Mouse (Mus musculus): Measurements from ENCODE around the gene Tuba3a. TPM values are rescaled to one million over a fixed set of nuclear protein-coding genes. Genes with fewer than 3 reads are reported as not detected.
"Not testable (repeated sequence)": the region's sequence is repeated elsewhere in the genome, so short reads cannot be mapped to it uniquely, and the experiment has no call there.

The Tuba3a gene
- polyA plus RNA-seq, 1 experiment, result 2.7 TPM

GRCm38 (mm10) chr6:125307091-125307490, 21.2 kb upstream of the Tuba3a start:
- no peak for DNase-seq (ENCODE audit: low read depth)

- DNase-seq (ENCODE audit: low read depth), result no peak
Measured at GRCm38 (mm10) chr6:125305465-125305864, 19.6 kb upstream of the Tuba3a start.

GRCm38 (mm10) chr6:125304408-125304807, 18.6 kb upstream of the Tuba3a start:
- DNase-seq (ENCODE audit: low read depth), result not testable (repeated sequence)

DNA sequence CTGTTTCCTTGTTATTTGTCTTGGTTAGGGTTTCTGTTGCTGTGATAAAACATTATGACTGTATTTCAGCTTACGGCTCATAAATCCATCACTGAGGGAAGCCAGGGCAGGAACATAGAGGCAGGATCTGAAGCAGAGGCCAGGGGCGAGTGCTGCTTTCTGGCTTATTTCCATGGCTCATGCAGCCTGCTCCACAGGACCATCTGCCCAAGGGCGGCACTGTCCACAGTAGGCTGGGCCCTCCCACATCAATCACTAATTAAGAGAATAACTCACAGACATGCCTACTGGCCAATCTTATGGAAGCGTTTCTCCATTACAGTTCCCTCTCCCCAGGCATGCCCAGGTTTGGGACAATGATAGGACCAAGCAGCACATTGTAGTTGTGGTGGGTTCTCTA, 17.4 kb upstream of the Tuba3a start:
- DNase-seq (ENCODE audit: low read depth), result no peak

DNA sequence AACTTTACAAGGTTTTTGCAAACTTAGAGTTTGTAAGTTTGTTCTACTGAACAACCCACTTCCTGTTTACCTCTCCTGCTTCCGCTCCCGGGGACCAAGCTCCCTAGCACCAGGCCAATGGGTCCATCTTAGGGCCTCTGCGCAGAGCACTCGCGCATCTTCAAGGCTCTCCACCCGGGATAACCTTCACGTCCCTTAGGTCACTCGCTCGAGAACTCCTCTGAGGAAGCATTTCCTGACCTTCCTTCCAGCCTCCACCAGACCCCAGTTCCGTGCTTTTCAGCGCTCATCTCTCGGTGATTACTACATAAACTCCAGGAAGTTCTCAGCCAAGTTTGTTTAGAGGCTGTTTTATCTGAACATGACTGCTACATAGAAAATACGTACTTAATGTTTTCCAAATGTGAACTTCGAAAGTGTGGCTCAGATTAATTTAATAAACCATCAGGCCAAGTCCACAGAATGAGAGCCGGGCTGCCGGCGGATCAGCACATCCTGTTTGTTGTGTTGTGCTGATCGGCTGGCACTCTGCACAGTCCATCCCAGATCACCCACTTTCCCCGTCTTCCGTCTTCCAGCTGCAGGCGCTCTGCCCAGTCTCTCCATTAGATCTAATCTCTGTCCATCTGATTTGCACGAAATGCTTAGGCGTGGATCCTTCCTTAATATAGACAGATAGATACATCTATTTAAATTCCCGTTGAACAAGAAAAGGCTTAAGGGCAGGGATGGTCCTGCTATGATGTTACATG, 16.6 kb upstream of the Tuba3a start:
- no peak for DNase-seq (ENCODE audit: low read depth)

- no peak for DNase-seq (ENCODE audit: low read depth)
Measured at GRCm38 (mm10) chr6:125300982-125301381, 15.1 kb upstream of the Tuba3a start.

DNA sequence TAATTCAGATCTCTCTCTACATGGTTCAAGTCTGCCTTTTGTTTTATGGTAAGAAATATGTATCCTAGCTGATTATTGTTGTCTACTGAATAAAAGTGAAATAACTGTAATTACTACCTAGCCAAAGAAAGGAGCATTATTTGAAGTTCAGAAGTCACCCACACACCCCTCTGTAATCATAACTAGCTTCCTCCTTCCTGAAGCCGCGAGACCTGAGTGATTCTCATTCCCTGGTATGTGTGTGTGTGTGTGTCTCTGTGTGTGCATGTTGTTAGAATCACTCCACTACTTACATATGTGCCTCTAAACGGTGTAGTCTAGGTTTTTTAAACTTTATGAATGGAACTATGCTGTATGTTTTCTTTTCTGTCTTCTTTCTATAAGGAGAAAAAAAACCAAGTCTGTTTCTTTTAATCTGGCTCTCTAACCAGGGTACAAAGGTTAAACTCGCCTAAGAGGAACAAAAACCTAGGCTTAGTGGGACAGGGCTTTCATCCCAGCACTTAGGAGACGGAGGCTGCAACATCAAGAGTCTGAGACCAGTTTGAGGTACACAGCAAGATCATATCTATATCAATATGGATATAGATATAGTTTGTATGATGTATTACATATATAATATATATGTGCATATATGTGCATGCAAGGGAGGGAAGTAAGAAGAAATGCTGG, 11.4 kb upstream of the Tuba3a start:
- no peak for DNase-seq (ENCODE audit: low read depth)

- DNase-seq (ENCODE audit: low read depth), result no peak
Measured at GRCm38 (mm10) chr6:125294049-125294448, 8.2 kb upstream of the Tuba3a start.

- DNase-seq (ENCODE audit: low read depth), result no peak
Measured at GRCm38 (mm10) chr6:125292256-125292655, 6.4 kb upstream of the Tuba3a start.

- DNase-seq (ENCODE audit: low read depth), result no peak
Measured at GRCm38 (mm10) chr6:125291329-125291728, 5.5 kb upstream of the Tuba3a start.

DNA sequence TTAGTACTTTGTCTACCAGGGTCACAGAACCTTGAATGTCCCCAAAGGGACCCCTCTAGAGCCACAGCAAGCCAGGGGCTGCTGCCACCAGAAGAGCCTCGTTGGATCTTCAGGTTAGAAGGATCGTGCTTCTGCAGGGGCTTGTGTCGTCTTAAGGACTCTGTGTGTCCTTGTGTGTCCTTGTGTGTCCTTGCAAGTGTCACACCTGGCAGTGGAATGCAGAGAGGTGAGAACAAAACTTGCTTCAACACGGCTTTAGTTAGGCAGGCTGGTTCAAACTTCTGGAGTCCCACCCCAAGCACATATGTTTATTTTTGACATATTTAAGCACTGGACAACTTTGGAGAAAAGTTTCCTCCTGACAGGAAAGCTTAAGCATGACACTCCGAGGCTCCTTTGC, 2.9 kb upstream of the Tuba3a start:
- DNase-seq (ENCODE audit: low read depth), result no peak

GRCm38 (mm10) chr6:125286944-125287343, 1.1 kb upstream of the Tuba3a start:
- DNase-seq (ENCODE audit: low read depth), result no peak

- no peak for DNase-seq (ENCODE audit: low read depth)
Measured at GRCm38 (mm10) chr6:125284751-125285150, 1.1 kb downstream of the Tuba3a start.

DNA sequence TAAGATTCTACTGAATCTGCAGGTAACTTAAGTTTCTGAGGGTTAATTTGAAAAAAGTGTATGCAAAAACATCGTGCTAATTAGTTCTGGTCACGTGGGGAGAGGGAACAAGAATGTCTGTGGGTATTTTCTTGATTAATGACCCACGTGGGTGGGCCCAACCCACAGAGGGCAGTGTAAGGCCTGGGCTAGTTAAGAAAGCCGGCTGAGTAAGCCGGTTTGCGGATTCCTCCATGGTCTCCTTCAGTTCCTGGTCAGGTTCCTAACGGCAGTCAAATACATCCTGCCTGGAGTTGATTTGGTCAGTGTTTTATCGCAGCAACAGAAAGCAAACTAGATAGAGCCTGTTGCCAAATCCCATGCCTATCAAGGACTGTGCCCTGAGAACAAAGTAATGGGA, 1.6 kb downstream of the Tuba3a start:
- DNase-seq (ENCODE audit: low read depth), result no peak

GRCm38 (mm10) chr6:125282721-125283120, 3.1 kb downstream of the Tuba3a start:
- not testable (repeated sequence) for DNase-seq (ENCODE audit: low read depth)

DNA sequence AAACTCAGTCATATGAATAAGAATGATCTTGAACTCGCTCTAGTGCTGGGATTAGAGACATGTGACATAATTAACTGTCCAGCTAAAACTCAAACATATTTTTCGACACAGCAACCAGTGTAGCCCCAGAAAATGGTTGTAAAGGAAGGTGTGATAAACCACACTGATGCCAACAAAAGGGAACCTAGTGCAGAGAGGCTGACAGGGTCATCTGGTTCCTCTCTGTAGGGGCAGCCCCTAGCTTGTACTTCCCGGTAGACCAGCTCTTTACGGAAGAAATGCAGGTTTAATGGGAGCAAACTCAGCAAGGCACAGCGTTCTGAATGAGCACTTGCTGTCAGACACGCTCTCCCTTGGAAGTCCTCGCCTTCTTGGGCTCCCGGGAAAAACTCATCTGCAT, 6.1 kb downstream of the Tuba3a start:
- no peak for DNase-seq (ENCODE audit: low read depth)

- no peak for DNase-seq (ENCODE audit: low read depth)
Measured at GRCm38 (mm10) chr6:125274841-125275563, 10.8 kb downstream of the Tuba3a start.

GRCm38 (mm10) chr6:125272228-125272785, 13.5 kb downstream of the Tuba3a start:
- no peak for DNase-seq (ENCODE audit: low read depth)

- DNase-seq (ENCODE audit: low read depth), result peak; percentile 75
Measured at GRCm38 (mm10) chr6:125271455-125272227, 14.2 kb downstream of the Tuba3a start.

DNA sequence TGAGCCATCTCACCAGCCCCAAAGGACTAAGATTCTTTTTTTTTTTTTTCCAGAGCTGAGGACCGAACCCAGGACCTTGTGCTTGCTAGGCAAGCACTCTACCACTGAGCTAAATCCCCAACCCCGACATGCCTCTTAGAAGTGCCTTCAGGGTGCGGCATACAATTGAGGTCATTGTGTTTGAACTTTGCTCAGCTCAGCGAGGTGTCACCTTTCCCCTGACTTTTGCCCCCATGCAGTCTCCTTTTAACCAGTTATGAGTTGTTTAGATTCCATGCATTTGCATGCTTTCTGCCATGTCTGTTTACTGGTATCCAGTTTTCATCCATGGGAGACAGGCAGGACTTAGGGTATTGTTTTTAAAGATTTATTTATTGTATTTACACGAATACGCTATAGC, 17.0 kb downstream of the Tuba3a start:
- DNase-seq (ENCODE audit: low read depth), result no peak

DNA sequence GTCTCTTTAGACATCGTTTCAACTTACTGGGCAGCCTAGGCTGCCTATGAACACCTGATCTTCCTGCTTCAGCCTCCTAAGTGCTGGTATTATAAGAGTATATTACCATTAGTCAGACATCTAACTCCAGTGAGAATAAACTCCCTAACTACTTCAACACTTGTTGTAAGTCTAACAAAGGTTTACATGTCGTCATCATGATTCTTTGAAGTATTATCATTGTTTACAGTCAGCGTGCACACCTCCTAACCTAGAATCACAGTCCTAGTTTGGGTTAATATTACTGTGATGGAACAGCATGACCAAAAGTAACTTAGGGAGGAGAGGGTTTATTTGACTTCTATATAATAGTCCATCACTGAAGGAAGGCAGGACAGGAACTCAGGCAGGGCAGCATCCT, 18.4 kb downstream of the Tuba3a start:
- no peak for DNase-seq (ENCODE audit: low read depth)

DNA sequence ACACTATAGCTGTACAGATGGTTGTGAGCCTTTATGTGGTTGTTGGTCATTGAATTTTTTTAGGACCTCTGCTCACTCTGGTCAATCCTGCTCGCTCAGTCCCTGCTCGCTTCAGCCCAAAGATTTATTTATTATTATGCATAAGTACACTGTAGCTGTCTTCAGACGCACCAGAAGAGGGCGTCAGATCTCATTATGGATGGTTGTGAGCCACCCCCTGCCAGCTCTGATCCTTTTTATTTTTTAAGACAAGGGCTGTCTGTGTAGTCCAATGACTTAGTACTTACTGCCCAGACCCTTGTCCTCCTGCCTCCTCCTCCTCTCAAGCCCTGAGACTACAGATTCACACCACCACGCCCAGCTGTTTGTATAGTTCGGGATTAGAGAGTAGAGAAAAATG, 19.2 kb downstream of the Tuba3a start:
- not testable (repeated sequence) for DNase-seq (ENCODE audit: low read depth)

Measured in gonadal fat pad, adult 2 months (tissue).